In genomic region chr12:71015363-71016210, GRCm38 (mm10) we compare ENCODE assay signal across 8 mouse cellular contexts. TPM values are rescaled to one million over a fixed set of nuclear protein-coding genes. Genes with fewer than 3 reads are reported as not detected.
A peak's percentile ranks its signal among the peaks of the same experiment; 100 is the strongest.
DNase-seq lines count a peak whose midpoint lies in the region; ATAC-seq and TF ChIP-seq lines count a peak whose summit lies in the region.

Arid4a (plus strand) TSS chr12:71015990.

- H3K4me2 ChIP-seq in hindbrain, postnatal 0 days (ENCODE audit: low read depth, low read length) = peak within 1 kb of the TSS; percentile 81

- peaks cover 5% of the 10 kb centered on the region; the same call in 1 of the 2 replicates for H3K36me3 ChIP-seq in hindbrain, postnatal 0 days (ENCODE audit: insufficient read depth, low read length)

- H3K4me1 ChIP-seq in hindbrain, postnatal 0 days (ENCODE audit: insufficient read depth, low read length) = no peaks in the 10 kb centered on the region

- peak within 1 kb of the TSS; percentile 98 for H3K27ac ChIP-seq in gastrocnemius, adult 2 months
- H3K27ac ChIP-seq in hindbrain, postnatal 0 days = peak within 1 kb of the TSS; percentile 93
- peak within 1 kb of the TSS; percentile 94 for H3K27ac ChIP-seq in left cerebral cortex, adult 2 months

- H3K27me3 ChIP-seq in hindbrain, postnatal 0 days (ENCODE audit: insufficient read depth, low read length) = no peaks in the 10 kb centered on the region

- peak within 1 kb of the TSS; percentile 83 for H3K9ac ChIP-seq in hindbrain, postnatal 0 days (replicated peaks; ENCODE audit: low read length)

- under 1% methylated on average over 61 of the region's 61 CpGs for WGBS in hindbrain, postnatal 0 days

- no peaks in the 10 kb centered on the region for H3K9me3 ChIP-seq in hindbrain, postnatal 0 days (ENCODE audit: low read length)

- peak; percentile 100 for DNase-seq in ZHBTc4 (ENCODE audit: low read depth, low spot score)
- DNase-seq in gastrocnemius, adult 2 months = peak; percentile 97
- peak; percentile 99 for DNase-seq in hindbrain, postnatal 0 days (ENCODE audit: low spot score)
- DNase-seq in left cerebral cortex, adult 2 months (ENCODE audit: extremely low spot score in 1 of 2, low spot score in 2 of 2) = peak; percentile 95 to 97
- DNase-seq in right cerebral cortex, adult 2 months (ENCODE audit: low spot score in 2 of 2) = peak; percentile 97
- DNase-seq in urinary bladder, postnatal 14 days (ENCODE audit: low spot score) = peak; percentile 96

- intact Hi-C loops in gastrocnemius, adult 2 months (cut with DNase I) = loop anchor here (2.0 to 5.0 kb wide), 3 partner anchors 37 to 122 kb away; partner anchors contain the start of genes 2700049A03Rik, Psma3 and Timm9
- intact Hi-C loops in left cerebral cortex, adult 2 months (cut with DNase I) = loop anchor here (2.0 kb wide), 2 partner anchors 31 to 41 kb away; partner anchors contain the start of gene Psma3

- H3K4me3 ChIP-seq in gastrocnemius, adult 2 months = peak within 1 kb of the TSS; percentile 77
- H3K4me3 ChIP-seq in hindbrain, postnatal 0 days (ENCODE audit: low read length) = peak within 1 kb of the TSS; percentile 89
- peak within 1 kb of the TSS; percentile 94 for H3K4me3 ChIP-seq in left cerebral cortex, adult 2 months

- peak; percentile 92 for ATAC-seq in common myeloid progenitor, adult 5-6 weeks (replicated peaks; ENCODE audit: low read depth, poor library complexity, severe bottlenecking)
- ATAC-seq in hindbrain, postnatal 0 days = peak; percentile 99
- peak; percentile 84 for ATAC-seq in megakaryocyte, adult 5-6 weeks (ENCODE audit: poor library complexity, severe bottlenecking)

- TF ChIP-seq CTCF in gastrocnemius, adult 2 months (IDR thresholded peaks at IDR 0.05) = no peak
- TF ChIP-seq CTCF in hindbrain, postnatal 0 days (IDR thresholded peaks at IDR 0.05; ENCODE audit: low read depth) = no peak
- no peak for TF ChIP-seq CTCF in left cerebral cortex, adult 2 months (IDR thresholded peaks at IDR 0.05)

RNA-seq across cellular contexts. Expression of gene Arid4a, which starts in this region (rescaled TPM):
- 53.1 and 62.7 TPM in 2 replicates for total RNA-seq in common myeloid progenitor, adult 5-6 weeks (2017)
- total RNA-seq in gastrocnemius, adult 2 months (2021) = 1 to 10 TPM; 8.7 to 9.0 TPM
- 4.7 and 7.1 TPM in 2 replicates for total RNA-seq in hindbrain, postnatal 0 days (2014; rRNA removed)
- 32.7 and 41.4 TPM in 2 replicates for polyA plus RNA-seq in hindbrain, postnatal 0 days (2015; fragmentation: Nextera tagmentation; extraction: Ambion mirVana)
- 10 to 100 TPM; 35.2 to 36.4 TPM for total RNA-seq in left cerebral cortex, adult 2 months (2021)
- 42.4 and 45.0 TPM in 2 replicates for total RNA-seq in megakaryocyte, adult 5-6 weeks (2015)
- total RNA-seq in megakaryocyte, adult 5-6 weeks (2017) = 74.6 and 79.6 TPM in 2 replicates

Comparison
In these comparisons a context has a peak if more than half of its experiments do, and no peak if none do; other contexts are left out.
1. Peak in every context shown above with its lines: DNase-seq, ATAC-seq, H3K4me3 ChIP-seq and H3K27ac ChIP-seq.